Mouse (Mus musculus): ENCODE results near the gene Wdr76. TPM values are rescaled to one million over a fixed set of nuclear protein-coding genes. Genes with fewer than 3 reads are reported as not detected.
"Not testable (repeated sequence)": the region's sequence is repeated elsewhere in the genome, so short reads cannot be mapped to it uniquely, and the experiment has no call there.

Wdr76 gene
- total RNA-seq, 2 experiments from 2014 or later, result 1.7 to 2.4 TPM

GRCm38 (mm10) chr2:121507173-121507950 lies 839 bp downstream of the Wdr76 start:
- intact Hi-C loops (cut with DNase I), result no loop called here
- DNase-seq, result no peak
- TF ChIP-seq CTCF (IDR thresholded peaks at IDR 0.05), result no peak
- Histone ChIP-seq H3K27ac (peak overlapping the region; percentile 93; the same call in 1 of the 2 replicates), H3K4me3 (peak overlapping the region; percentile 77)

GRCm38 (mm10) chr2:121507951-121508330 lies 1.4 kb downstream of the Wdr76 start:
- no peak overlapping the region for H3K27ac ChIP-seq
- H3K4me3 ChIP-seq, result peak overlapping the region; percentile 77; the same call in 1 of the 2 replicates
- no peak for DNase-seq
- intact Hi-C loops (cut with DNase I), result no loop called here
- TF ChIP-seq CTCF (IDR thresholded peaks at IDR 0.05), result no peak

- peak overlapping the region; percentile 63 for H3K27ac ChIP-seq
- DNase-seq, result peak; percentile 77
- TF ChIP-seq CTCF (IDR thresholded peaks at IDR 0.05), result no peak
- H3K4me3 ChIP-seq, result peak overlapping the region; percentile 70
- intact Hi-C loops (cut with DNase I), result no loop called here
Observed at GRCm38 (mm10) chr2:121509584-121509983, 3.1 kb downstream of the Wdr76 start.

- H3K27ac ChIP-seq, result no peak overlapping the region
- intact Hi-C loops (cut with DNase I), result no loop called here
- H3K4me3 ChIP-seq, result no peak overlapping the region
- TF ChIP-seq CTCF (IDR thresholded peaks at IDR 0.05), result no peak
- DNase-seq, result no peak
Observed at GRCm38 (mm10) chr2:121511401-121511800, 4.9 kb downstream of the Wdr76 start.

GRCm38 (mm10) chr2:121512991-121513765 lies 6.7 kb downstream of the Wdr76 start:
- H3K4me3 ChIP-seq; intact Hi-C loops (cut with DNase I); DNase-seq; H3K27ac ChIP-seq: not testable (repeated sequence)

- H3K4me3 ChIP-seq, result no peak overlapping the region
Observed at GRCm38 (mm10) chr2:121514211-121514610, 7.7 kb downstream of the Wdr76 start.

GRCm38 (mm10) chr2:121518106-121518505 lies 11.6 kb downstream of the Wdr76 start:
- intact Hi-C loops (cut with DNase I), result no loop called here
- no peak for TF ChIP-seq CTCF (IDR thresholded peaks at IDR 0.05)
- H3K4me3 ChIP-seq, result no peak overlapping the region
- no peak for DNase-seq
- H3K27ac ChIP-seq, result no peak overlapping the region

More at GRCm38 (mm10) chr2:121514211-121514610, 7.7 kb downstream of the Wdr76 start:
- TF ChIP-seq CTCF (IDR thresholded peaks at IDR 0.05), result no peak
- no peak for DNase-seq
- intact Hi-C loops (cut with DNase I), result no loop called here
- H3K27ac ChIP-seq, result no peak overlapping the region

- DNase-seq; H3K27ac ChIP-seq; H3K4me3 ChIP-seq; intact Hi-C loops (cut with DNase I): not testable (repeated sequence)
Observed at GRCm38 (mm10) chr2:121518711-121519110, 12.2 kb downstream of the Wdr76 start.

GRCm38 (mm10) chr2:121522006-121522405 lies 15.5 kb downstream of the Wdr76 start:
- H3K4me3 ChIP-seq, result no peak overlapping the region
- no peak overlapping the region for H3K27ac ChIP-seq
- DNase-seq, result no peak
- intact Hi-C loops (cut with DNase I), result no loop called here
- no peak for TF ChIP-seq CTCF (IDR thresholded peaks at IDR 0.05)

- DNase-seq; H3K27ac ChIP-seq; intact Hi-C loops (cut with DNase I); H3K4me3 ChIP-seq: not testable (repeated sequence)
Observed at GRCm38 (mm10) chr2:121522830-121523229, 16.3 kb downstream of the Wdr76 start.

- intact Hi-C loops (cut with DNase I), result no loop called here
- no peak for TF ChIP-seq CTCF (IDR thresholded peaks at IDR 0.05)
- Histone ChIP-seq H3K4me3 (no peak overlapping the region), H3K27ac (no peak overlapping the region)
- DNase-seq, result no peak
Observed at GRCm38 (mm10) chr2:121525056-121525455, 18.5 kb downstream of the Wdr76 start.

GRCm38 (mm10) chr2:121544829-121545228 lies 38.3 kb downstream of the Wdr76 start:
- no peak for DNase-seq
- Histone ChIP-seq H3K27ac (no peak overlapping the region), H3K4me3 (no peak overlapping the region)
- no peak for TF ChIP-seq CTCF (IDR thresholded peaks at IDR 0.05)
- intact Hi-C loops (cut with DNase I), result no loop called here

- no peak for TF ChIP-seq CTCF (IDR thresholded peaks at IDR 0.05)
- Histone ChIP-seq H3K4me3 (no peak overlapping the region), H3K27ac (no peak overlapping the region)
- DNase-seq, result no peak
- intact Hi-C loops (cut with DNase I), result no loop called here
Observed at GRCm38 (mm10) chr2:121549630-121550029, 43.1 kb downstream of the Wdr76 start.
